Mouse (Mus musculus) bone marrow, adult 2 months (tissue): Measurements from ENCODE around the gene Gm45618. TPM values are rescaled to one million over a fixed set of nuclear protein-coding genes. Genes with fewer than 3 reads are reported as not detected.

Experiments used
- H3K27ac ChIP-seq: fragments of 200-500 bp; 2 replicates; pipeline ENCODE4 v1.5.1; 2012; ENCODE audit warnings: low read depth, mild to moderate bottlenecking, control low read depth, inconsistent platforms, low read length; ENCODE audit not compliant: control insufficient read depth, poor library complexity, insufficient read depth
- H3K4me1 ChIP-seq: fragments of 200-500 bp; 2 replicates; pipeline ENCODE4 v1.6.1; 2011; ENCODE audit warnings: low read length; ENCODE audit not compliant: control insufficient read depth, insufficient read depth
- H3K4me3 ChIP-seq: fragments of 200-500 bp; replicated peaks from 2 replicates; pipeline ENCODE3; 2011; ENCODE audit warnings: mild to moderate bottlenecking, low read depth, low read length, control low read depth; ENCODE audit not compliant: control insufficient read depth
- CTCF ChIP-seq: fragments of 200-500 bp; IDR thresholded peaks from 2 replicates; pipeline ENCODE4 v1.5.1; 2011; ENCODE audit warnings: low read length, control low read depth; ENCODE audit not compliant: control insufficient read depth, insufficient read depth
- POLR2A ChIP-seq: fragments of 200-500 bp; IDR thresholded peaks from 2 replicates; pipeline ENCODE4 v1.6.1; 2011; ENCODE audit warnings: low read depth, mild to moderate bottlenecking, control low read depth, low read length, borderline replicate concordance; ENCODE audit not compliant: control insufficient read depth
- WGBS: fragments of 180-500 bp; shearing (Covaris S2); methylation state at CpG from one replicate; pipeline ENCODE4 v1.1.7; 2018; 5-methylcytosine and 5-hydroxymethylcytosine counted together
- polyA plus RNA-seq: library from polyadenylated mRNA; stranded (reverse); fragments of >200 nt; gene quantifications from 2 replicates; pipeline ENCODE4 v1.2.4, GENCODE M21; 2011; ENCODE audit warnings: low replicate concordance; ENCODE audit not compliant: missing spikeins, insufficient read depth, insufficient read length

Gene Gm45618
- polyA plus RNA-seq, 1 experiment = not detected

DNA sequence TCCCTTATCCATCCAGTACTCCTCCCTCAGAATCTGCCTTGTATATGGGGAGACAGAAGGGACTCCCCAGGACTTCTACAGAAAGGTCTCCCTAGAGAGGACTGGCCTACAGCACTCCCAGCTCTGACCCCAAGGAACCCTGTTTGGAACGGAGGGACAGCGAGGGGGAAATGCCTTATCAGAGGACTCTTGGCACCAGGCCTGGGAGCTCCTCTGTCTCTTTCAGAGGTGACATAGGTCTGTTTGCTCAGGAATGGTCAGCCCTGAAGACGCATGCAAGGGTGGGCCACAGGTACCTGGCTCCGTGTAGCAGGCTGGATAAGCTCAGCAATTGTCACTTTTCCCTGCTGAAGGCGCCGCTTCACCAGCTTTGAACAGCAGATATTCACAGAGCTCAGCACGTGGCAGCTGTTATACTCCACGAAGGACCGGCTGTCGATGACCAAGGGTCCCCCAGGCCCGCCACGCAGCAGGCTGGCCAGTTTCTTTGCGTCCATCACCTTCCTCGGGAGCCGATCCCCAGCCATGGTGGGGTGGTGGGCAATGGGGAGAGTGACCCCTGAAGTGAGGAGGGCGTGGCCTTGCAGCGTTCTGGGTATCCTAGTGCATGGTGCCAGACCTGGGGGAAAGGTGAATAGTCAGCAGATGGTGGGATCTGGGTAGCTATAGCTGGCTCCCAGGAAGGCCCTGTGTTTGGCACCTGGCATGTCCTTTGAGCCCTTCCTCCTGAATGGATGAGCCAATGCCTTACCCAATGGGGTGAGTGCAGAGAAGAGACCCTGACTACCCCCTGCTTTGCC, 30.7 kb downstream of the Gm45618 start:
- H3K27ac ChIP-seq = no peak overlapping the region

DNA sequence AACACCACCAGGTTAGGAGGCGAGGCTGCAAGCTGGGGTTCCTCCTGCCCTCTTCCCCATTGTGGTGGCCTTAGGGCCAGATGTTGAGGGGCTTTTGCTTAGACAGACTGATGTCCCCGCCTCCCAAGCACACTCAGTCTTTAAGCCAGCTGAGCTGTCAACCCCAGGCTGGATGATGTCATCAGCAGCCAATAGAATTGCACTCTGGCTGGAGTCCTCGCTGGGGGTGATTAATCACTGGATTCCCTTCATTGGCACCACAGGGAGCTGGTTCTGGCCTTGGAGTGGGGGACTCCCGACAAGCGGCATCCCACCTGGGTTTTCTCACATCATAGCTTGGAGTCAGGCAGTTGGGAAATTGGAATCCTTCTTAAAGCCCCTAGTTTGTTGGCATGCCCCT, 31.6 kb downstream of the Gm45618 start:
- Histone ChIP-seq H3K4me1 (peaks cover 9% of the 10 kb centered on the region; the same call in 1 of the 2 replicates), H3K27ac (peak overlapping the region; percentile 6; the same call in 1 of the 2 replicates), H3K4me3 (no peak overlapping the region)
- TF ChIP-seq CTCF = no peak
- TF ChIP-seq POLR2A = no peak
- 16% methylated on average over 5 of the region's 5 CpGs for WGBS

More for the DNA sequence above, 30.7 kb downstream of the Gm45618 start:
- 81% methylated on average over 17 of the region's 17 CpGs for WGBS
- Histone ChIP-seq H3K4me3 (no peak overlapping the region), H3K4me1 (peaks cover 9% of the 10 kb centered on the region; the same call in 1 of the 2 replicates)
- TF ChIP-seq POLR2A (no peak), CTCF (no peak)

DNA sequence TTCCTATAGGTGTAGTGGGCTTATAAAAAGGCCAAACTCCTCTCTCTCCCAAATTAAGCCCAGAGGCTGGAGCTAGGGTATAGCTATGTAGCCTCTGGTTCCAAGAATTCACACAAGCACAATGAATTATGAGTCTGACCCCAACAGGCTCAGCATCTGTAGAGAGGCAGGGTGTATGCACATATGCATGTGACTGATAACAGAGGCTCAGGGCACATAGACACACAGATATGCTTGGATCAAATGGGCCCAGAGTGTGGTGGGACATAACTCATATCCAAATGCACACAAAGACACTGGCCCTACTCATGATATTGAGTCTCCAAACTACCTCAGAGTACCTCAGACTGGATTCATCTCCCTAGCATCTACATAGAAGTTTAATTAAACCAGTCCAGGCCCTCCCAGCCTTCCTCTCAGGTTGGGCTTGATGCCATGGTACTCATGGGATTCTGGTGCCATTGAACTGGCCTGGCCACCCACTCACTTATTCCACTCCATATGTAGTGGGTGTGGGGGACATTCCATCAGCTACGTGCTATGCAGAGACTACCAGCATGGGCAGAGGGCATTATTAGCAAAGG, 33.4 kb downstream of the Gm45618 start:
- TF ChIP-seq CTCF = no peak
- TF ChIP-seq POLR2A = no peak
- H3K4me1 ChIP-seq = peaks cover 9% of the 10 kb centered on the region; the same call in 1 of the 2 replicates
- WGBS = 78% methylated on average over 1 of the region's 1 CpGs
- H3K27ac ChIP-seq = peak overlapping the region; percentile 88
- H3K4me3 ChIP-seq = no peak overlapping the region

DNA sequence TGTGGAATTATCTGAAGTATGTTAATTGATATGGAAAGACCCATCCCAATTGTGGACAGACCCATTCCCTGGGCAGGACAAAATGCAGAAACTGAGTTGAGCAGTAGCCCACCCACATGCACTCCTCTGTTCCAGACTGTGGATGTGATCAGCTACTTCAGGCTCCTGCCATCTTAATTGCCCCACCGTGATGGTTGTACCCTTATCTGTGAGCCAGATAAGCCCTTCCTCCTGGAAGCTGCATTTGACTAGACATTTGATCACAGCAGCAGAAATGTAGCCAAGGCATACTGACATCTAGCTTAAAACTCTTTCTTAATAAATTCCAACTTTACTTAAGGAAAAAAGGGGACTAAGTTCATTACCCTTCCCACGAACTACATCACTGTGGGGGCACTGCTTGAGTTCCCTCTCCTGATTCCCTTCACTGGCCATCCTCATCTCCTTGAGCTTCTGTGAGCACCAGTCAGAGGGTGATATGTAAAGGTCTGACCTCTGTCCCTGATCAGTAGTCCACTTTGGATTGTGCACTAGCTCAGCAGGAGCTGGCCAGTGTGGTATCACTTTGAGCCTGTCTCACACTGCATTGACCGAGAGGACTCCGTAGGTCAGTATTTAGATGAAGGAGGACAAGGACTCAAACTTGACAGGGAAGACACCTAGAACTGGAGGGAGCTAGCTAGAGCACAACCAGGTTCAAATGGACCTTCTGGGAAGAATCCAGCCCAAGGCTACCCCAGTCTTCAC, 34.2 kb downstream of the Gm45618 start:
- no peak overlapping the region for H3K4me3 ChIP-seq
- WGBS = 75% methylated on average over 4 of the region's 4 CpGs
- H3K27ac ChIP-seq = peak overlapping the region; percentile 83
- H3K4me1 ChIP-seq = peaks cover 9% of the 10 kb centered on the region; the same call in 1 of the 2 replicates
- TF ChIP-seq CTCF (no peak), POLR2A (no peak)

DNA sequence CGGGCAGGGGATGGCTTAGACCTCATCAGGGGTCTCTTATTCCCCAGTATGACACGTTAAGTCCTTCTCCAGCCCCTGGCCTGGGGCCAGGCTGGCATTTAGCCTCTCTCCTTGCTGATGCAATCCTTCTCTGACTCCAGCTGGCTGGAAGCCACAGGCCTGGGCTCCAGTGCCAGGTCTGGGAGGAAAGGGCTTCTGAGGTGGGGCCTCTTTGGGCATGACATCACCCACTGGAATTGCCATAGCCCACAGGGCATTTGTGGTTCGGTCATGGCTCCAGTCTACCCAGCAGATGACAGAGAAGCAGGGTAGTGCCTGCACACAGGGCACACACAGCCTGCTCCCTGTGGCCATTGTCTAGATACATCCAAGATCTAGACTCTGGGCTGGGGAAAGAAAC, 35.7 kb downstream of the Gm45618 start:
- peaks cover 9% of the 10 kb centered on the region; the same call in 1 of the 2 replicates for H3K4me1 ChIP-seq
- WGBS = 63% methylated on average over 3 of the region's 3 CpGs
- no peak overlapping the region for H3K27ac ChIP-seq
- no peak overlapping the region for H3K4me3 ChIP-seq
- TF ChIP-seq POLR2A (no peak), CTCF (no peak)

DNA sequence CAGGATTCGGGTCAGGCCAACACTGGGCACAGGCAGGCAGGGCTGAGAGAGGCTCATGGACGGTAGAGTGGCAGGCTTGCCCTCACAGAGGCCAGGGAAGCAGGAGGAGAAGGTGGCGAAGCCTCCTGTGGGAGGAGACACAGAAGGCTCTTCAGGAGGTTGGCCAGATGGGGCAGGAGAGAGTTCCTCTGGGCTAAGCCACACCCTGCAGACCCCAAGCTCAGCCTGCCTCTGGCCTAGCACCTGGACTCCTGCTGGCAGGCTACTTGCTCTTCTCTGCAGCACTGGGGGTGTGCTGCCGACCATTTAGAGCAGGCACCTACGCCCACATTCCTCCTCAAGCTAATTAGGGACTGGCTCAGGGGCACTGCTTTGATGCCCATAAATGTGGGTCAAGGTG, 36.1 kb downstream of the Gm45618 start:
- WGBS = 44% methylated on average over 5 of the region's 5 CpGs

DNA sequence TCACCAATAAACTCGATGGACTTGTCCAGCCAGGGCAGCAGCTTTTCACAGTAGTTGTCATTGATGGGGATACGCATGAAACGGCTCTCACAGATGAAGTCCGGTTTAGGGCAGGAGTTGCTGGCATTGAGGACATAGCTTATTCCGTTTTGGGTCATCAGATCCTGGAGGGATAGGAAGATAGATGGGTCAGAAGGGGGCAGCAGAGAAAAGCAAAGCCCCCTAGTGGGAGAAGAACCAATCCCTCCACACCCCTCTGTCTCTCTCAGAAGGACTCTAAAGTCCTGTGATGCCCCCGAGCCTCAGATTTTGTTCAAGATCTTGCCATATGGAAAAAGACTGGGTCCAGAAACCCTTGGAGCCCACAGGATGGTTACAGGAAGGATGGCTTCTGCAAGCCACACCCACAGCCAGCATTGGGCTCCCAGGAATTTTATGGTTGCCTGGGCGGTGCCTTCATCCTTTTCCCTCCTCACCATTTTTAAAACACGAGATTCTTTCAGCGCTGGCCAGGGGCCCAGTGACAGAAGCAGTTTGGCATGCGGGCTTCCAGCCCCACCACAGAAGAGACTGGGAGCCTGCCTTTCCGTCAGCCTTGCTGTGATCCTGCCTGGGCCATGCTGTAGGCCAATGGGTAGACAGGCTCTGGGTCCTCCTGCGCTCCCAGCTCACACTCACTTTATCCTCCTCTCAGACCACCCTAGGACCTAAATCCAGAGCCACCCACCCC, 36.8 kb downstream of the Gm45618 start:
- TF ChIP-seq POLR2A (no peak), CTCF (no peak)
- Histone ChIP-seq H3K27ac (no peak overlapping the region), H3K4me1 (peaks cover 9% of the 10 kb centered on the region; the same call in 1 of the 2 replicates), H3K4me3 (no peak overlapping the region)
- 45% methylated on average over 12 of the region's 12 CpGs for WGBS

More for the DNA sequence above, 36.1 kb downstream of the Gm45618 start:
- no peak for TF ChIP-seq CTCF
- 0 out of 2 replicates have a peak, but pooled peaks have one; percentile 10 for TF ChIP-seq POLR2A
- H3K4me3 ChIP-seq = no peak overlapping the region
- peaks cover 9% of the 10 kb centered on the region; the same call in 1 of the 2 replicates for H3K4me1 ChIP-seq
- H3K27ac ChIP-seq = no peak overlapping the region

DNA sequence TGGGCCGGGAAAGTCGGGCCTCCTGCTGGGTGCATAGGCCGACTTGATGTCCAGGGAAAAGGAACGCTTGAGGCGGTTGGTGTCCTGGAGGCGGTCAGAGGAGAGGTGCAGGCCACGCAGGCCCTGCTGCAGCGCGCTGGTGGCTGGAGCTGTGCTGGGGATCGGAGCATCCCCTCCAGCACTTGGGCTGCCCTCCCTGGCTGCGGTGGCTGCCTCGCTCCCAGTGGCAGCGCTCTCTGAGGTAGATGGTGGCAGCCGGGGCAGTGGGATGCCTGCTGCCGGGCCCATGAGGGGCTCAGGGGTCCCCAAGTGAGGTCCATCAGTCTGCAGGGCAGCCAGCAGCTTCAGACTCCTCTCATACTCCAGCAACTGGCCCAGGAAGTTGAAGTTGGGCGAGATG, 37.9 kb downstream of the Gm45618 start:
- WGBS = 51% methylated on average over 16 of the region's 16 CpGs
- no peak for TF ChIP-seq CTCF
- TF ChIP-seq POLR2A = no peak
- Histone ChIP-seq H3K27ac (no peak overlapping the region), H3K4me1 (peaks cover 6% of the 10 kb centered on the region; the same call in 1 of the 2 replicates), H3K4me3 (no peak overlapping the region)
